Mouse (Mus musculus) myocyte (in vitro differentiated cells): ENCODE results near the gene Gid8. TPM values are rescaled to one million over a fixed set of nuclear protein-coding genes. Genes with fewer than 3 reads are reported as not detected.

Experiments
- H3K27me3 ChIP-seq: one replicate; pipeline ENCODE4 v1.6.1; 2011; ENCODE audit not compliant: control insufficient read depth, insufficient read depth, insufficient read length
- H3K36me3 ChIP-seq: one replicate; pipeline ENCODE4 v1.6.1; 2011; ENCODE audit not compliant: control insufficient read depth, insufficient read depth
- H3K4me2 ChIP-seq: one replicate; pipeline ENCODE4 v1.6.1; 2011; ENCODE audit warnings: low read depth, control low read depth
- H3K4me3 ChIP-seq: one replicate; pipeline ENCODE4 v1.5.1; 2011; ENCODE audit warnings: mild to moderate bottlenecking, control low read depth, moderate library complexity
- H3K79me2 ChIP-seq: one replicate; pipeline ENCODE4 v1.6.1; 2011; ENCODE audit not compliant: control insufficient read depth, insufficient read depth
- H3ac ChIP-seq: one replicate; pipeline ENCODE4 v1.6.1; 2011; ENCODE audit not compliant: control insufficient read depth, insufficient read length
- CEBPB ChIP-seq: IDR thresholded peaks from 2 replicates; pipeline ENCODE4 v1.6.1; 2011; ENCODE audit warnings: mild to moderate bottlenecking, moderate library complexity; ENCODE audit not compliant: poor library complexity, insufficient read depth, severe bottlenecking
- E2F4 ChIP-seq: IDR thresholded peaks from one replicate; pipeline ENCODE4 v1.6.1; 2011; ENCODE audit warnings: mild to moderate bottlenecking, control low read depth, moderate library complexity; ENCODE audit not compliant: insufficient read depth
- MAX ChIP-seq: IDR thresholded peaks from one replicate; pipeline ENCODE4 v1.6.1; 2011; ENCODE audit warnings: low read depth, mild to moderate bottlenecking, control low read depth
- MYOD1 ChIP-seq, 3 experiments: IDR thresholded peaks; one replicate each; pipeline ENCODE4 v1.6.1; 2011; ENCODE audit warnings: control low read depth in 2 of 3, low read depth in 2 of 3, mild to moderate bottlenecking in 2 of 3, moderate library complexity in 1 of 3; ENCODE audit not compliant: insufficient read length in 2 of 3, control insufficient read depth in 1 of 3
- MYOG ChIP-seq, 3 experiments: IDR thresholded peaks; one replicate each; pipeline ENCODE4 v1.6.1; 2011; ENCODE audit warnings: control low read depth in 2 of 3, low read depth in 2 of 3, mild to moderate bottlenecking in 2 of 3; ENCODE audit not compliant: insufficient read length in 2 of 3, control insufficient read depth in 1 of 3, insufficient read depth in 1 of 3
- POLR2A ChIP-seq: IDR thresholded peaks from one replicate; pipeline ENCODE4 v1.6.1; 2011; ENCODE audit warnings: low read depth, mild to moderate bottlenecking, control low read depth, moderate library complexity; ENCODE audit not compliant: insufficient read length
- POLR2AphosphoS2 ChIP-seq: IDR thresholded peaks from one replicate; pipeline ENCODE4 v1.6.1; 2011; ENCODE audit warnings: low read depth, control low read depth; ENCODE audit not compliant: insufficient read length
- REST ChIP-seq: IDR thresholded peaks from one replicate; pipeline ENCODE4 v1.6.1; 2011; ENCODE audit warnings: mild to moderate bottlenecking, control low read depth, moderate library complexity; ENCODE audit not compliant: insufficient read depth, insufficient read length
- SRF ChIP-seq: IDR thresholded peaks from one replicate; pipeline ENCODE4 v1.6.1; 2011; ENCODE audit warnings: low read depth; ENCODE audit not compliant: control insufficient read depth, insufficient read length
- TCF12 ChIP-seq: IDR thresholded peaks from one replicate; pipeline ENCODE4 v1.6.1; 2011; ENCODE audit warnings: mild to moderate bottlenecking, control low read depth; ENCODE audit not compliant: poor library complexity, insufficient read depth, severe bottlenecking
- TCF3 ChIP-seq: IDR thresholded peaks from one replicate; pipeline ENCODE4 v1.6.1; 2011; ENCODE audit warnings: low read depth, control low read depth; ENCODE audit not compliant: insufficient read length
- USF1 ChIP-seq: IDR thresholded peaks from one replicate; pipeline ENCODE4 v1.6.1; 2011; ENCODE audit warnings: low read depth, mild to moderate bottlenecking, control low read depth, moderate library complexity
- polyA plus RNA-seq: library from polyadenylated mRNA; unstranded; fragments of >200 nt; fragmentation: generic; extraction: Trizol; gene quantifications from one replicate; pipeline ENCODE4 v1.2.1, GENCODE M21; 2012; ENCODE audit warnings: missing spikeins

The Gid8 gene
- polyA plus RNA-seq, 1 experiment, result 44.9 TPM

- no peak overlapping the region for H3K4me3 ChIP-seq
- no peak overlapping the region for H3K4me2 ChIP-seq
- H3K27me3 ChIP-seq, result peaks cover 8% of the 10 kb centered on the region
- H3K79me2 ChIP-seq, result no peaks in the 10 kb centered on the region
- TF ChIP-seq E2F4, result no peak
- TF ChIP-seq POLR2A, result no peak
- TF ChIP-seq MYOG (IDR thresholded peaks at IDR 0.05; ENCODE audit: control insufficient read depth in 1 of 3, insufficient read depth in 1 of 3, insufficient read length in 2 of 3, low read depth in 2 of 3), result peak in 1 of 3 experiments; percentile 18
- no peak for TF ChIP-seq POLR2AphosphoS2
- TF ChIP-seq REST, result peak; percentile 99
- no peak overlapping the region for H3ac ChIP-seq
- no peaks in the 10 kb centered on the region for H3K36me3 ChIP-seq
Observed at GRCm38 (mm10) chr2:180755896-180756295, 46.0 kb downstream of the Gid8 start.

- Histone ChIP-seq H3K79me2 (no peaks in the 10 kb centered on the region), H3K4me3 (no peak overlapping the region), H3ac (no peak overlapping the region), H3K36me3 (no peaks in the 10 kb centered on the region), H3K4me2 (no peak overlapping the region), H3K27me3 (peaks cover 12% of the 10 kb centered on the region)
- TF ChIP-seq TCF12 (no peak), E2F4 (no peak), SRF (no peak), MYOG (IDR thresholded peaks at IDR 0.05; ENCODE audit: control insufficient read depth in 1 of 3, insufficient read depth in 1 of 3, insufficient read length in 2 of 3, low read depth in 2 of 3) (no peak), MAX (no peak), TCF3 (no peak), MYOD1 (IDR thresholded peaks at IDR 0.05; ENCODE audit: control insufficient read depth in 1 of 3, insufficient read length in 2 of 3, low read depth in 2 of 3) (no peak), USF1 (no peak), REST (no peak)
Observed at GRCm38 (mm10) chr2:180756786-180757185, 46.9 kb downstream of the Gid8 start.

GRCm38 (mm10) chr2:180758513-180759263, 48.8 kb downstream of the Gid8 start:
- Histone ChIP-seq H3K4me2 (no peak overlapping the region), H3K4me3 (no peak overlapping the region), H3K36me3 (no peaks in the 10 kb centered on the region), H3K27me3 (peaks cover 19% of the 10 kb centered on the region), H3ac (no peak overlapping the region), H3K79me2 (no peaks in the 10 kb centered on the region)
- TF ChIP-seq TCF12 (no peak), E2F4 (no peak), MYOD1 (IDR thresholded peaks at IDR 0.05; ENCODE audit: control insufficient read depth in 1 of 3, insufficient read length in 2 of 3, low read depth in 2 of 3) (no peak), POLR2A (no peak), USF1 (no peak), REST (no peak), MAX (no peak), MYOG (IDR thresholded peaks at IDR 0.05; ENCODE audit: control insufficient read depth in 1 of 3, insufficient read depth in 1 of 3, insufficient read length in 2 of 3, low read depth in 2 of 3) (no peak), POLR2AphosphoS2 (no peak), CEBPB (no peak), TCF3 (no peak), SRF (no peak)

GRCm38 (mm10) chr2:180764986-180765385, 55.1 kb downstream of the Gid8 start:
- Histone ChIP-seq H3K36me3 (no peaks in the 10 kb centered on the region), H3K4me3 (no peak overlapping the region), H3K27me3 (peaks cover 40% of the 10 kb centered on the region), H3K4me2 (no peak overlapping the region), H3ac (no peak overlapping the region), H3K79me2 (no peaks in the 10 kb centered on the region)
- TF ChIP-seq POLR2AphosphoS2 (no peak), POLR2A (no peak), MAX (no peak)

- TF ChIP-seq TCF12 (no peak), SRF (no peak), MYOD1 (IDR thresholded peaks at IDR 0.05; ENCODE audit: control insufficient read depth in 1 of 3, insufficient read length in 2 of 3, low read depth in 2 of 3) (no peak), TCF3 (no peak), MYOG (IDR thresholded peaks at IDR 0.05; ENCODE audit: control insufficient read depth in 1 of 3, insufficient read depth in 1 of 3, insufficient read length in 2 of 3, low read depth in 2 of 3) (no peak), MAX (no peak), E2F4 (no peak), REST (no peak), POLR2A (no peak), CEBPB (no peak), POLR2AphosphoS2 (no peak), USF1 (no peak)
- Histone ChIP-seq H3K27me3 (peaks cover 45% of the 10 kb centered on the region), H3ac (no peak overlapping the region), H3K79me2 (no peaks in the 10 kb centered on the region), H3K36me3 (no peaks in the 10 kb centered on the region), H3K4me2 (no peak overlapping the region), H3K4me3 (no peak overlapping the region)
Observed at GRCm38 (mm10) chr2:180765713-180766112, 55.8 kb downstream of the Gid8 start.

Other genes starting within 250 kb of the Gid8 start
- gene Ntsr1, start 210.1 kb upstream of the Gid8 start, polyA plus RNA-seq, result not detected
- gene Mrgbp, start 128.8 kb upstream of the Gid8 start, polyA plus RNA-seq, result 17.9 TPM
- 81.8 TPM for gene Ogfr, start 120.9 kb upstream of the Gid8 start, polyA plus RNA-seq
- 0.22 TPM for gene Col9a3, start 112.3 kb upstream of the Gid8 start, polyA plus RNA-seq
- gene Tcfl5, start 67.4 kb upstream of the Gid8 start, polyA plus RNA-seq, result not detected
- 9.3 TPM for gene Dido1, start 118 bp upstream of the Gid8 start, polyA plus RNA-seq
- gene Slc17a9, start 15.1 kb downstream of the Gid8 start, polyA plus RNA-seq, result 0.22 TPM
- not detected for gene Bhlhe23, start 66.8 kb downstream of the Gid8 start, polyA plus RNA-seq
- 34.5 TPM for gene Ythdf1, start 210.8 kb downstream of the Gid8 start, polyA plus RNA-seq
- gene Birc7, start 218.9 kb downstream of the Gid8 start, polyA plus RNA-seq, result not detected
- not detected for gene Nkain4, start 244.6 kb downstream of the Gid8 start, polyA plus RNA-seq